Mouse (Mus musculus) megakaryocyte, embryonic 14.5 days (primary cell): ENCODE results near the gene Cse1l.

ENCODE experiments used
- FLI1 ChIP-seq: IDR thresholded peaks from 2 replicates; pipeline ENCODE4 v1.6.1; 2012; ENCODE audit warnings: low read length, inconsistent platforms, mixed read lengths
- GATA1 ChIP-seq: IDR thresholded peaks from 3 replicates; pipeline ENCODE4 v1.6.1; 2012; ENCODE audit warnings: mixed read lengths, low read length, inconsistent platforms, borderline replicate concordance

GRCm38 (mm10) chr2:166905711-166906522 lies at the start of gene Cse1l:
- TF ChIP-seq FLI1 (no peak), GATA1 (no peak)
